Mouse (Mus musculus): ENCODE data around the gene Cntln. TPM values are rescaled to one million over a fixed set of nuclear protein-coding genes. Genes with fewer than 3 reads are reported as not detected.

Cntln gene
- 1.8 TPM for polyA plus RNA-seq (2012; fragmentation: generic; extraction: Trizol)
- long read RNA-seq, experiment 1, partial matches to known transcripts, result 6 of 11 reads
- long read RNA-seq, experiment 1, other reads (novel, unspliced or antisense), result 3 of 11 reads
- long read RNA-seq, experiment 2, full-length matches to known transcripts, result 7 of 31 reads
- long read RNA-seq, experiment 2, partial matches to known transcripts, result 21 of 31 reads
- long read RNA-seq, experiment 2, other reads (novel, unspliced or antisense), result 3 of 31 reads

- H3K27me3 ChIP-seq (ENCODE audit: control insufficient read depth, insufficient read depth, insufficient read length), result no peaks in the 10 kb centered on the region
- H3K36me3 ChIP-seq (ENCODE audit: control insufficient read depth, insufficient read depth), result no peaks in the 10 kb centered on the region
- H3K79me2 ChIP-seq (ENCODE audit: control insufficient read depth, insufficient read depth), result peaks cover 9% of the 10 kb centered on the region
- peak within 1 kb of the TSS; percentile 60 for H3K4me3 ChIP-seq (ENCODE audit: insufficient read depth, poor library complexity, severe bottlenecking)
- peak within 1 kb of the TSS; percentile 84 for H3ac ChIP-seq (ENCODE audit: control insufficient read depth, insufficient read length, low read depth)
- H3K79me3 ChIP-seq (ENCODE audit: low read depth), result no peaks in the 10 kb centered on the region
- TF ChIP-seq FOSL1 (IDR thresholded peaks at IDR 0.05; ENCODE audit: insufficient read depth, low read length, poor library complexity, severe bottlenecking) (no peak), MYOG (IDR thresholded peaks at IDR 0.05; ENCODE audit: control insufficient read depth, extremely low read depth, insufficient read length) (no peak), CTCF (IDR thresholded peaks at IDR 0.05; ENCODE audit: control insufficient read depth, insufficient read depth, insufficient read length) (no peak), CEBPB (IDR thresholded peaks at IDR 0.05; ENCODE audit: low read depth) (no peak), MAX (IDR thresholded peaks at IDR 0.05) (no peak), USF1 (IDR thresholded peaks at IDR 0.05; ENCODE audit: low read depth) (no peak), MYOD1 (IDR thresholded peaks at IDR 0.05; ENCODE audit: control insufficient read depth, insufficient read length, low read depth) (no peak)
Measured at GRCm38 (mm10) chr4:84884111-84884538, at the start of gene Cntln. Gene Cntln (plus strand): TSS chr4:84884309.

GRCm38 (mm10) chr4:84836979-84837378 is 47.1 kb upstream of the Cntln start:
- Histone ChIP-seq H3K4me3 (ENCODE audit: insufficient read depth, poor library complexity, severe bottlenecking) (no peak overlapping the region), H3ac (ENCODE audit: control insufficient read depth, insufficient read length, low read depth) (no peak overlapping the region), H3K79me3 (ENCODE audit: low read depth) (no peaks in the 10 kb centered on the region), H3K79me2 (ENCODE audit: control insufficient read depth, insufficient read depth) (no peaks in the 10 kb centered on the region), H3K36me3 (ENCODE audit: control insufficient read depth, insufficient read depth) (no peaks in the 10 kb centered on the region), H3K27me3 (ENCODE audit: control insufficient read depth, insufficient read depth, insufficient read length) (no peaks in the 10 kb centered on the region)
- TF ChIP-seq MAX (IDR thresholded peaks at IDR 0.05), result no peak
- no peak for TF ChIP-seq USF1 (IDR thresholded peaks at IDR 0.05; ENCODE audit: low read depth)
- TF ChIP-seq FOSL1 (IDR thresholded peaks at IDR 0.05; ENCODE audit: insufficient read depth, low read length, poor library complexity, severe bottlenecking), result no peak
- no peak for TF ChIP-seq MYOG (IDR thresholded peaks at IDR 0.05; ENCODE audit: control insufficient read depth, extremely low read depth, insufficient read length)
- no peak for TF ChIP-seq MYOD1 (IDR thresholded peaks at IDR 0.05; ENCODE audit: control insufficient read depth, insufficient read length, low read depth)
- no peak for TF ChIP-seq CEBPB (IDR thresholded peaks at IDR 0.05; ENCODE audit: low read depth)
- no peak for TF ChIP-seq CTCF (IDR thresholded peaks at IDR 0.05; ENCODE audit: control insufficient read depth, insufficient read depth, insufficient read length)

- Histone ChIP-seq H3K79me3 (ENCODE audit: low read depth) (no peaks in the 10 kb centered on the region), H3ac (ENCODE audit: control insufficient read depth, insufficient read length, low read depth) (no peak overlapping the region), H3K36me3 (ENCODE audit: control insufficient read depth, insufficient read depth) (no peaks in the 10 kb centered on the region), H3K4me3 (ENCODE audit: insufficient read depth, poor library complexity, severe bottlenecking) (no peak overlapping the region), H3K27me3 (ENCODE audit: control insufficient read depth, insufficient read depth, insufficient read length) (no peaks in the 10 kb centered on the region), H3K79me2 (ENCODE audit: control insufficient read depth, insufficient read depth) (no peaks in the 10 kb centered on the region)
- TF ChIP-seq MAX (IDR thresholded peaks at IDR 0.05) (no peak), FOSL1 (IDR thresholded peaks at IDR 0.05; ENCODE audit: insufficient read depth, low read length, poor library complexity, severe bottlenecking) (no peak), MYOD1 (IDR thresholded peaks at IDR 0.05; ENCODE audit: control insufficient read depth, insufficient read length, low read depth) (no peak)
Measured at GRCm38 (mm10) chr4:84838545-84838944, 45.6 kb upstream of the Cntln start.

- Histone ChIP-seq H3K36me3 (ENCODE audit: control insufficient read depth, insufficient read depth) (no peaks in the 10 kb centered on the region), H3K27me3 (ENCODE audit: control insufficient read depth, insufficient read depth, insufficient read length) (no peaks in the 10 kb centered on the region), H3K79me3 (ENCODE audit: low read depth) (no peaks in the 10 kb centered on the region), H3K4me3 (ENCODE audit: insufficient read depth, poor library complexity, severe bottlenecking) (no peak overlapping the region), H3ac (ENCODE audit: control insufficient read depth, insufficient read length, low read depth) (no peak overlapping the region), H3K79me2 (ENCODE audit: control insufficient read depth, insufficient read depth) (no peaks in the 10 kb centered on the region)
- TF ChIP-seq MYOD1 (IDR thresholded peaks at IDR 0.05; ENCODE audit: control insufficient read depth, insufficient read length, low read depth), result no peak
- no peak for TF ChIP-seq MYOG (IDR thresholded peaks at IDR 0.05; ENCODE audit: control insufficient read depth, extremely low read depth, insufficient read length)
- TF ChIP-seq USF1 (IDR thresholded peaks at IDR 0.05; ENCODE audit: low read depth), result no peak
- no peak for TF ChIP-seq MAX (IDR thresholded peaks at IDR 0.05)
- TF ChIP-seq FOSL1 (IDR thresholded peaks at IDR 0.05; ENCODE audit: insufficient read depth, low read length, poor library complexity, severe bottlenecking), result no peak
- no peak for TF ChIP-seq CEBPB (IDR thresholded peaks at IDR 0.05; ENCODE audit: low read depth)
- no peak for TF ChIP-seq CTCF (IDR thresholded peaks at IDR 0.05; ENCODE audit: control insufficient read depth, insufficient read depth, insufficient read length)
Measured at GRCm38 (mm10) chr4:84839466-84839865, 44.6 kb upstream of the Cntln start.

- H3K27me3 ChIP-seq (ENCODE audit: control insufficient read depth, insufficient read depth, insufficient read length), result no peaks in the 10 kb centered on the region
- H3K79me2 ChIP-seq (ENCODE audit: control insufficient read depth, insufficient read depth), result no peaks in the 10 kb centered on the region
- no peak overlapping the region for H3K4me3 ChIP-seq (ENCODE audit: insufficient read depth, poor library complexity, severe bottlenecking)
- no peaks in the 10 kb centered on the region for H3K79me3 ChIP-seq (ENCODE audit: low read depth)
- H3ac ChIP-seq (ENCODE audit: control insufficient read depth, insufficient read length, low read depth), result no peak overlapping the region
- no peak for TF ChIP-seq CEBPB (IDR thresholded peaks at IDR 0.05; ENCODE audit: low read depth)
- TF ChIP-seq CTCF (IDR thresholded peaks at IDR 0.05; ENCODE audit: control insufficient read depth, insufficient read depth, insufficient read length), result no peak
- no peak for TF ChIP-seq FOSL1 (IDR thresholded peaks at IDR 0.05; ENCODE audit: insufficient read depth, low read length, poor library complexity, severe bottlenecking)
- TF ChIP-seq MYOD1 (IDR thresholded peaks at IDR 0.05; ENCODE audit: control insufficient read depth, insufficient read length, low read depth), result no peak
- no peak for TF ChIP-seq MAX (IDR thresholded peaks at IDR 0.05)
- no peak for TF ChIP-seq USF1 (IDR thresholded peaks at IDR 0.05; ENCODE audit: low read depth)
- no peak for TF ChIP-seq MYOG (IDR thresholded peaks at IDR 0.05; ENCODE audit: control insufficient read depth, extremely low read depth, insufficient read length)
- H3K36me3 ChIP-seq (ENCODE audit: control insufficient read depth, insufficient read depth), result no peaks in the 10 kb centered on the region
Measured at GRCm38 (mm10) chr4:84857588-84857987, 26.5 kb upstream of the Cntln start.

GRCm38 (mm10) chr4:84876347-84876746 is 7.8 kb upstream of the Cntln start:
- Histone ChIP-seq H3K27me3 (ENCODE audit: control insufficient read depth, insufficient read depth, insufficient read length) (no peaks in the 10 kb centered on the region), H3K79me3 (ENCODE audit: low read depth) (no peaks in the 10 kb centered on the region), H3K4me3 (ENCODE audit: insufficient read depth, poor library complexity, severe bottlenecking) (no peak overlapping the region), H3ac (ENCODE audit: control insufficient read depth, insufficient read length, low read depth) (no peak overlapping the region), H3K36me3 (ENCODE audit: control insufficient read depth, insufficient read depth) (no peaks in the 10 kb centered on the region), H3K79me2 (ENCODE audit: control insufficient read depth, insufficient read depth) (no peaks in the 10 kb centered on the region)
- TF ChIP-seq FOSL1 (IDR thresholded peaks at IDR 0.05; ENCODE audit: insufficient read depth, low read length, poor library complexity, severe bottlenecking) (no peak), MAX (IDR thresholded peaks at IDR 0.05) (peak; percentile 48), MYOD1 (IDR thresholded peaks at IDR 0.05; ENCODE audit: control insufficient read depth, insufficient read length, low read depth) (no peak)

Data from C2C12 (cell line).